Mouse (Mus musculus) liver, embryonic 13.5 days (tissue): ENCODE results near the gene Sec24c. TPM values are rescaled to one million over a fixed set of nuclear protein-coding genes. Genes with fewer than 3 reads are reported as not detected.
"Not testable (repeated sequence)": the region's sequence is repeated elsewhere in the genome, so short reads cannot be mapped to it uniquely, and the experiment has no call there.

Source experiments
- ATAC-seq: fragments of 200-750 bp; cut with Nextera tagmentation; 2 replicates; pipeline ENCODE4 v1.8.0; 2017; ENCODE audit warnings: low read depth, mild to moderate bottlenecking, moderate number of reproducible peaks, moderate library complexity
- DNase-seq: peaks from one replicate; pipeline ENCODE4 v3.0.0; 2022
- H3K27ac ChIP-seq: fragments of 300-500 bp; sonication (generic); 2 replicates; pipeline ENCODE4 v1.5.1; 2015; ENCODE audit warnings: moderate library complexity, mild to moderate bottlenecking, inconsistent platforms
- H3K27me3 ChIP-seq: fragments of 300-500 bp; sonication (generic); 2 replicates; pipeline ENCODE4 v1.6.1; 2015; ENCODE audit warnings: mild to moderate bottlenecking, inconsistent platforms
- H3K36me3 ChIP-seq: fragments of 300-500 bp; sonication (generic); 2 replicates; pipeline ENCODE4 v1.6.1; 2015; ENCODE audit warnings: mild to moderate bottlenecking, inconsistent platforms
- H3K4me1 ChIP-seq: fragments of 300-500 bp; sonication (generic); replicated peaks from 2 replicates; pipeline ENCODE4 v1.6.1; 2015; ENCODE audit warnings: inconsistent platforms
- H3K4me2 ChIP-seq: fragments of 300-500 bp; sonication (generic); 2 replicates; pipeline ENCODE4 v1.6.1; 2015; ENCODE audit warnings: inconsistent platforms, mild to moderate bottlenecking, moderate library complexity
- H3K4me3 ChIP-seq: fragments of 300-500 bp; sonication (generic); replicated peaks from 2 replicates; pipeline ENCODE4 v1.5.1; 2015; ENCODE audit warnings: mild to moderate bottlenecking, inconsistent platforms
- H3K9ac ChIP-seq: fragments of 300-500 bp; sonication (generic); 2 replicates; pipeline ENCODE4 v1.6.1; 2015; ENCODE audit warnings: mild to moderate bottlenecking, inconsistent platforms
- H3K9me3 ChIP-seq: fragments of 300-500 bp; sonication (generic); replicated peaks from 2 replicates; pipeline ENCODE4 v1.6.1; 2016; ENCODE audit warnings: inconsistent platforms
- WGBS: fragments of 180-500 bp; shearing (Covaris S2); methylation state at CpG from one replicate; pipeline ENCODE4 v1.1.7; 2015; ENCODE audit not compliant: insufficient replicate concordance; 5-methylcytosine and 5-hydroxymethylcytosine counted together
- polyA plus RNA-seq: library from polyadenylated mRNA; unstranded; fragments of >200 nt; fragmentation: Nextera tagmentation; extraction: Ambion mirVana; gene quantifications from 2 replicates; pipeline ENCODE4 v1.2.1, GENCODE M21; 2015

Gene Sec24c
- polyA plus RNA-seq, result 30.2 and 38.4 TPM in 2 replicates

DNA sequence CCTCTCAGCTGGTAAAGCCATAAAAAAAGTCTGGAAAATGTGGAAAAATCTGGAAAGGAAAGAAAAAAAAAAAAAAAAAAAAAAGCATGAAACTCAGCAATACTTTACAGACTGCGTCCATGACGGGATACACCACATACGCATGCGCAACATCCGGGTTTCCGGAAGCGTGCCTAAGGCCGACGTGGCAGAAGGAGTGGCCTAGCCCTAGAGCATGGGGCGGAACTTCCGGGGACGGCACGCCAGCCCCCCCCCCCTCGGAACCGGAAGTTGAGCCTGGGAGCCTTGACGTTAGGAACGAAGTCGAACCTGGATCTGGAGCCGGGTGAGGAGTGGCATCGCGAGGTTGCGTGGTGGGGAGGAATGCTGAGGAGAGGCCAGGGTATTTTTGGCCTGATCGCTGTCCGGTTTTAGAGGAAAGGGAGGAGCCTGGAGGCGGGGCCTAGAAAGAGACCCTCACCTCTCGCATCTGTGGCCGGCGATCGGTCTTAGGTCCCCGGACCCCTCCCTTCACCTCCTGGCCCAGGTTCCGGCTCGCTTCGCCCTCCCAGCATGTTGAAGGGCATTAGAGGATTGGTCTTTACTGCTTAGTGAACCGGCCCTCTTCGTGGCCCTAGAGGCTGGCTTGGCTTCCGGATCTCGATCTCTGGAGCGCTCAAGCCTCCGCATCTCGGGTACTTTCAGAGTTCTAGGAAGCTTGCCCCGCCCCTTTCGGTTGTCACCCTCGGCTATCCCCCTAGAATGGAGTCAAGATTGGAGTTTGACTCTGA is at the start of gene Sec24c:
TSS of gene Sec24c (plus strand) at position 245 of the 770 bp plus-strand sequence.
- peaks cover 37% of the 10 kb centered on the region for H3K36me3 ChIP-seq
- peaks cover 12% of the 10 kb centered on the region for H3K27me3 ChIP-seq
- H3K4me1 ChIP-seq, result peaks cover 25% of the 10 kb centered on the region
- H3K9ac ChIP-seq, result peak within 1 kb of the TSS; percentile 86
- ATAC-seq (peak; percentile 96), DNase-seq (peak; percentile 97)
- H3K9me3 ChIP-seq, result no peaks in the 10 kb centered on the region
- peak within 1 kb of the TSS; percentile 90 for H3K4me2 ChIP-seq
- peak within 1 kb of the TSS; percentile 90 for H3K27ac ChIP-seq
- WGBS, result under 1% methylated on average over 43 of the region's 43 CpGs
- H3K4me3 ChIP-seq, result peak within 1 kb of the TSS; percentile 94

DNA sequence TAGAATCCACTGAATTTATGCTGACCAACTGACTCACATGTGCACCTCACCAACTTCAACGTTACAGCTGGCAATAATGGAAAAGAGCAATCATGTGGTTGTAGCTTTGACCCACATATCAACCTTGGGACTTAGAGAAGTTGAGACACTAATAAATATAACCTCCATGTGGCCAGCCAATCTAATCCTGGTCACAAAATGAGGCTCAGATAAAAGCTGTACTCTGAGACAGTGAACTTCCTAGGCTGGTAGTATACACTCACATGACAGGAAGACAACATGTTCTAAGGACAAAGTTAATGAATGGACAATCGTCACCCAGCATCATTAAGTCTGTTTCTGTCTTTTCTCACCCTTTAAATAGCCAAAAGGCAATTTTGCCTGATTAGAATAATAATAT is 47.7 kb upstream of the Sec24c start:
- ATAC-seq, result no peak

DNA sequence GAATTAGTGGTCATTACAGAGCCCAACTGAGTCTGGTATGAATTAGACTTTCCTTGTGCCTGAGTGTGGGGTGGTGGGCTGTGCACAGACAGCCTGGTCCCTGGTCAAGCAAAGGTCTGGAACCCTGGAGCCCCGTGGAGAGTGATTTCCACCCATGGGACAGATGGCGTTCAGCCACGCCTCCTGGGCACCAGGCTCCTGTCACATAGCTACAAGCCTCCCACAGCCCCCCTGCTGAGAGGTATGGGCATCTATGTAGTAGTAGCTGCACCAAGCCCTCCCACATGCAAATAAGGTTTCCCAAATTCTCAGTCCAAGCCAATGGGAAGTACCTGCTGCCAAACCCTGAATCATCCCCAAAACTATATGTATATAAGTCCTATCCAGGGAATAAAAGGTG is 47.1 kb upstream of the Sec24c start:
- H3K36me3 ChIP-seq, result no peaks in the 10 kb centered on the region
- H3K4me3 ChIP-seq, result no peak overlapping the region
- no peak overlapping the region for H3K27ac ChIP-seq
- ATAC-seq (no peak), DNase-seq (no peak)
- WGBS, result 78% methylated on average over 3 of the region's 3 CpGs
- H3K27me3 ChIP-seq, result no peaks in the 10 kb centered on the region
- H3K9ac ChIP-seq, result no peak overlapping the region
- H3K4me2 ChIP-seq, result no peak overlapping the region
- no peaks in the 10 kb centered on the region for H3K9me3 ChIP-seq
- H3K4me1 ChIP-seq, result peaks cover 9% of the 10 kb centered on the region

More for the DNA sequence above, 47.7 kb upstream of the Sec24c start:
- no peaks in the 10 kb centered on the region for H3K27me3 ChIP-seq
- 71% methylated on average over 2 of the region's 2 CpGs for WGBS
- H3K4me1 ChIP-seq, result peaks cover 10% of the 10 kb centered on the region
- no peak overlapping the region for H3K27ac ChIP-seq
- H3K36me3 ChIP-seq, result no peaks in the 10 kb centered on the region
- no peak for DNase-seq
- no peak overlapping the region for H3K4me3 ChIP-seq
- H3K4me2 ChIP-seq, result no peak overlapping the region
- H3K9ac ChIP-seq, result no peak overlapping the region
- H3K9me3 ChIP-seq, result no peaks in the 10 kb centered on the region

DNA sequence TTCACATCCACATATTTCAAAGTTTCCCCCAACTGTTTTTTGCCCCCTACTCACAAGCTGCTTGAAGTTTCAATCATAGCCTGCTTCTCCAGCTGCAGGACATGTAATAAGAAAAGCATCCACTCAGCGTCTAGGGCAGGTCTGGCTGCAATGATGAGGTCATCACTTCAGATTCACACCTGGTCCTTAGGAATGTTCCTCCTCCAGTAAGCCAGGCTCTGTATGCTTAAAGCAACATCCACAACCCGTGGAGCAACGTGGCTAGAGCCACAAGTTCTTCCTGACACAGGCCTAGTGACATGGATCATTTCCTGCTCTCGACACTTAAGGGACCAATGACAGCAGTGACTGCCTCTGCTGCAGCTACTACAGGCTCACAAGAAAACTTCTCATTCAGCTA is 42.9 kb upstream of the Sec24c start:
- no peaks in the 10 kb centered on the region for H3K9me3 ChIP-seq
- no peaks in the 10 kb centered on the region for H3K36me3 ChIP-seq
- peaks cover 8% of the 10 kb centered on the region for H3K4me1 ChIP-seq
- H3K27ac ChIP-seq, result no peak overlapping the region
- H3K9ac ChIP-seq, result no peak overlapping the region
- DNase-seq (no peak), ATAC-seq (no peak)
- no peak overlapping the region for H3K4me3 ChIP-seq
- WGBS, result 35% methylated on average over 4 of the region's 4 CpGs
- no peak overlapping the region for H3K4me2 ChIP-seq
- H3K27me3 ChIP-seq, result no peaks in the 10 kb centered on the region

DNA sequence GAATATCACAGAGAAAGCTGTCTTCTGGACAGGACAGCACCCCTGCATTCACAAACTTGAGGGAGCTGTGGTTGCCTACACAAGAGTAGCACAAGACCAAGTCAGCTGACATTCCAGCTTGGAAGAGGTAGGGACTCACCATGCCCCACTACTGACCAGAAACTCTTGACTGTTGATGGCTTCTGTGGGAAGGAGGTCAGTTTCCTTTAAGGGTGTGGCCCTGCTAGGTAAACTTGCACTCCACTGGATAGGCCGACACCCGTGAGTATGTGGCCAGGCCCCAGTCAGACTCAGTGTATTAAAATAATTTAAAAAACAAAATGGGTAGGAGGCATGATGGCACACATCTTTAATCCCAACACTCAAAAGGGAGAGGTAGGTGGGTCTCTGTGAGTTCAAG is 38.6 kb upstream of the Sec24c start:
- Histone ChIP-seq H3K4me3 (no peak overlapping the region), H3K4me2 (no peak overlapping the region), H3K36me3 (no peaks in the 10 kb centered on the region), H3K4me1 (peaks cover 21% of the 10 kb centered on the region), H3K27me3 (no peaks in the 10 kb centered on the region), H3K27ac (no peak overlapping the region), H3K9me3 (no peaks in the 10 kb centered on the region), H3K9ac (no peak overlapping the region)
- DNase-seq (no peak), ATAC-seq (no peak)
- 50% methylated on average over 2 of the region's 2 CpGs for WGBS

DNA sequence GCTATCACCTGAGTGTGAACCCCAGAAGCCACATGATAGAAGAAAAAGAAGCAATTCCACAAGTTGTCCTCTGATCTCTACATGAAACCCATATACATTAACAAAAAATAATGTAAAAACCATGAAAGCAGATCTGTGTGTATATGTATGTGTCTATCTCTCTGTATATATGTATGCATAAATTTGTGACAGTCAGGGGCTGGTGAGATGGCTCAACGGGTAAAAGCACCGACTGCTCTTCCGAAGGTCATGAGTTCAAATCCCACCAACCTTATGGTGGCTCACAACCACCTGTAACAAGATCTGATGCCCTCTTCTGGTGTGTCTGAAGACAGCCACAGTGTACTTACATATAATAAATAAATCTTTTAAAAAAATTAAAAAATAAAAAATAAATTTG is 37.1 kb upstream of the Sec24c start:
- peaks cover 26% of the 10 kb centered on the region for H3K4me1 ChIP-seq
- WGBS, result 77% methylated on average over 3 of the region's 3 CpGs
- not testable (repeated sequence) for ATAC-seq, H3K4me3 ChIP-seq, H3K27me3 ChIP-seq, H3K9ac ChIP-seq, H3K36me3 ChIP-seq, DNase-seq, H3K27ac ChIP-seq, H3K4me2 ChIP-seq, H3K9me3 ChIP-seq

DNA sequence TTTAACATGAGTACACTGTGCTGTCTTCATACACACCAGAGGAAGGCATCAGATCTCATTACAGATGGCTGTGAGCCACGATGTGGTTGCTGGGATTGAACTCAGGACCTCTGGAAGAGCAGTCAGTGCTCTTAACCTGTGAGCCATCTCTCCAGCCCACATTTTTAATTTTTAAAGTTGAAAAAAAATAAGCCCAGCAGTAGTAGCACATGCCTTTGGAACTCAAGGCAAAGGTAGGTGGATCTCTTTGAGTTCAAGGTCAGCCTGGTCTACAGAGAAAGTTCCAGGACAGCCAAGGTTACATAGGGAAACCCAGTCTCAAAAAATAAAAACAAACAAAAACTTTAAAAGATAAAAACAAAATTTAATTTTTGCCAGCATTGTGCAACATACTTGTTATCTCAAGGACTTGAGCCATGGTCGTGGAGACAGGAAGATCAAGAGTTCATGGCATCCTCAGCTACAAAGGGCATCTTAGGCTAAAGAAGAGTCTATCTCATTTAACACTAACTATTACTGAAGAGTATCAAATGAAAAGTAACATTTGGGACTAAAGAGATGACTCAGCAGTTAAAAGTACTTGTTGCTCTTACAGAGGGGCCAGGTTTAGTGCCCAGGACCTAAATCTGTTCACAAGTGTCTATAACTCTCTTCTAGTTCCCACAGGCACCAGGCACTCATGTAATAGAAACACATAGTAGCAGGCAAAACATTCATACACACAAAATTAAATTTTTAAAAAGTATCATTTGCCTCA is 36.1 kb upstream of the Sec24c start:
- Histone ChIP-seq H3K4me3 (no peak overlapping the region), H3K4me1 (peaks cover 29% of the 10 kb centered on the region), H3K9me3 (no peaks in the 10 kb centered on the region), H3K27ac (no peak overlapping the region), H3K36me3 (no peaks in the 10 kb centered on the region), H3K4me2 (no peak overlapping the region), H3K27me3 (no peaks in the 10 kb centered on the region), H3K9ac (peak overlapping the region; percentile 3; the same call in 1 of the 2 replicates)
- DNase-seq, result no peak
- 57% methylated on average over 2 of the region's 2 CpGs for WGBS
- no peak for ATAC-seq

DNA sequence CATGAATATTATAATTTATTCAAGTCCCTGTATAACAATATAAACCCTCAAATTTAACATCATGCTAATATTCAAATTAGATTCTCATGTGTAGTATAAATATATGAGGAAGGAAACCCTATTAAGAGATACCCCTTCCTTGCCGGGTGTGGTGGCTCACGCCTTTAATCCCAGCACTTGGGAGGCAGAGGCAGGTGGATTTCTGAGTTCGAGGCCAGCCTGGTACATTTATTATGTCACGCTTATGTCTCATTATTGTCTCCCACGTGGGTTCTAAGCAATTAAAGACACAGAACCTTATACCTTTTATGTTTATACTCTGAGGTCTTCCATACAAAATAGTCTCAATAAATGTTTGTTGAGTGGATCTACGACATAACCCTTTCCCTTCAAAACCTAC is 35.4 kb upstream of the Sec24c start:
- H3K27me3 ChIP-seq, result no peaks in the 10 kb centered on the region
- ATAC-seq, result no peak
- WGBS, result 78% methylated on average over 6 of the region's 6 CpGs

DNA sequence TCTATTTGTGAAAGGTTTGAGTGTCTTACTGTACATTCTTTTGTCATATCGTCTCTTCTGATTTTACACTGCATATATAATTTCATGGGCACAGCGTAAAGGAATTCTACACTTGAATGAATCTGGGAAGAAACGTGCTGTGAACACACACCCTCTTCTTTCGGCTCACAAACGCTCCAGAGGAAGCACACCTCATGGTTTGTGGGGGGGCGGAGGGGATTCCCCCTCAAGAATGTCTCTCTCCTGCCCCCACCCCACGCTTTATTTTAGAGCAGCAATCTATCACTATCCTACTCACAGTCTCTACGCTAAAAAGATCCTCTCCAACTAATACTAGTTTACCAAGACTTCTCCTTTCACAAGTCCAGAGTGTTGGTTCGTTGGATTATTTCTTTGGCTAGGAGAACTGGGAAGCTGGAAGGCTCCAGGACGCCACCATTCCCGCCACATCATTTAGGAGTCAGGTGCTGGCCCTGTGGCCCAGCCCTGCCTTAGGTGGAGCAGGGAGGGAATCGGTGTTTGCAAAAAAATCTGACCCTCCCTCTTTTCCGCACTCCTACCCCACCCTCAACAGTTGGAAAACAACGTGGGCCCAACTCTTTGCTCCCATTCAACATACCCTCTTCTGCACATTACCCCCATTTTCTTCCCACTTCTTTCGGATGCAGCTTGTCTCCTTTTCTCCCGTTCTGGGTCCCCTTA is 34.0 kb upstream of the Sec24c start:
- ATAC-seq (peak; percentile 55), DNase-seq (no peak)
- 8% methylated on average over 16 of the region's 16 CpGs for WGBS
- Histone ChIP-seq H3K36me3 (no peaks in the 10 kb centered on the region), H3K4me2 (peak overlapping the region; percentile 90), H3K4me3 (peak overlapping the region; percentile 81), H3K9me3 (no peaks in the 10 kb centered on the region), H3K4me1 (peaks cover 29% of the 10 kb centered on the region), H3K9ac (peak overlapping the region; percentile 87), H3K27me3 (no peaks in the 10 kb centered on the region), H3K27ac (peak overlapping the region; percentile 90)

More for the DNA sequence above, 35.4 kb upstream of the Sec24c start:
- DNase-seq, result no peak
- no peak overlapping the region for H3K27ac ChIP-seq
- no peak overlapping the region for H3K4me2 ChIP-seq
- H3K9ac ChIP-seq, result no peak overlapping the region
- no peaks in the 10 kb centered on the region for H3K9me3 ChIP-seq
- H3K4me1 ChIP-seq, result peaks cover 29% of the 10 kb centered on the region
- no peak overlapping the region for H3K4me3 ChIP-seq
- no peaks in the 10 kb centered on the region for H3K36me3 ChIP-seq

DNA sequence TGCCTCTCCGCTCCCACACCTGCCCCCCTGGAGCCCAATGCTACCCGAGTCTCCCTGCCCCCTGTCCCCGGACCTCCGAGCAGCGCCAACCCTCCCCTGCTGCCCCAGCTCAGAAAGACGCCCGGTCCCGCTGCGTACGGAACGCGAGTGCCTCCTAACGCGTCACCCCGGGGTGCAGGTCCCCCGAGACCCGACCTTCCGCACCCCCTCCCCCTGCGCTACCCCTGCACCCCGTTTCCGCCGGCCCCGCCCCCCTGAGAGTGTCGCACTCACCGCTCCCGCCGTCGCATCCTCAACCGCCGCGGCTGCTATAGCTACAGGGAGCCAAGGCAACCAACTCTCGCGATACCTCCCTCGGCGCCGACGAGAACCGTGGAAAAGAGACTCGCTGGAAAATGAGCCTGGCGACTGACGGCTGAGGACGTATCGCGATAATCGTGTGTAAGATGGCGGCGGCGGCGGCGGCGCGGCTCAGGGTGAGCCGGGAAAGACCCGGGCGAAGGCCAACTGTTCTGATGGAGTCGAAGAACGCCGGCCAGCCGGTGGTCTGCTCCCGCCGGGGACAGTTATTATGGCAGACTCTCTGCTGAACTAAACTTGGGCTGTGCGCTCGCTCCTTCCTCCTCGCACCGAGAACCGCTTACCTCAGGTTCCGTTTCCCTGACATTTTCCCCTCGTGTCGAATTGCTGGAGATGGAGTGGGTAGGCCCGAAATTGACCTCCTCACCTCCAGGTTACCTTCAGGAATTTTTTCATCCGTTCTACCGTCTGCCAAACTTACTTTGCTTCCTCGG is 33.3 kb upstream of the Sec24c start, which contains the start of gene Usp54:
TSS of gene Usp54 (minus strand) at position 420 of the 794 bp plus-strand sequence.
- Histone ChIP-seq H3K4me3 (peak within 1 kb of the TSS; percentile 81), H3K9ac (peak within 1 kb of the TSS; percentile 87), H3K9me3 (no peaks in the 10 kb centered on the region), H3K4me2 (peak within 1 kb of the TSS; percentile 90), H3K27ac (peak within 1 kb of the TSS; percentile 90), H3K27me3 (no peaks in the 10 kb centered on the region), H3K36me3 (no peaks in the 10 kb centered on the region), H3K4me1 (peaks cover 23% of the 10 kb centered on the region)
- DNase-seq, result peak; percentile 96
- WGBS, result under 1% methylated on average over 72 of the region's 73 CpGs
- ATAC-seq, result peak; percentile 93
